9 mouse cellular contexts compared by ENCODE assay signal in genomic region chr7:16056459-16057135, GRCm38 (mm10). TPM values are rescaled to one million over a fixed set of nuclear protein-coding genes. Genes with fewer than 3 reads are reported as not detected.
DNase-seq lines count a peak whose midpoint lies in the region; ATAC-seq and TF ChIP-seq lines count a peak whose summit lies in the region.
"Had no signal": no experiment of that assay in that cellular context is flagged by ENCODE, and none has a peak within 500 bp of the region (broad histone marks: within the 10 kb centered on the region; RNA-seq: fewer than 3 reads in every experiment).

No protein-coding gene starts in this region.

- peak; percentile 43 for TF ChIP-seq CTCF in heart, postnatal 0 days (IDR thresholded peaks at IDR 0.05; ENCODE audit: low read depth)

- H3K9ac ChIP-seq in heart, postnatal 0 days (replicated peaks; ENCODE audit: low read depth, low read length): no peak overlapping the region
- H3K9ac ChIP-seq in embryonic facial prominence, embryonic 15.5 days: no peak overlapping the region
- H3K9ac ChIP-seq: neural tube, embryonic 13.5 days had no signal

- H3K27me3 ChIP-seq in heart, postnatal 0 days (ENCODE audit: control insufficient read depth, insufficient read depth, low read length): peaks cover 9% of the 10 kb centered on the region
- H3K27me3 ChIP-seq in embryonic facial prominence, embryonic 15.5 days: peaks cover 14% of the 10 kb centered on the region; the same call in 1 of the 2 replicates

- DNase-seq in heart, postnatal 0 days (ENCODE audit: low spot score): no peak
- DNase-seq in heart, postnatal 25 days (ENCODE audit: low spot score): no peak
- DNase-seq in 416B (ENCODE audit: low read depth) (peak; percentile 83), MEL-GATA-1-ER (ENCODE audit: extremely low read depth, low read depth) (peak; percentile 37)
- peak; percentile 51 for DNase-seq in right cerebral cortex, adult 18-20 months
- no peak for DNase-seq in neural tube, embryonic 10.5 days (ENCODE audit: extremely low spot score, low spot score)
- DNase-seq in gastrocnemius, postnatal 4 days (ENCODE audit: low spot score in 2 of 2): no peak

- no peak overlapping the region for H3K4me2 ChIP-seq in heart, postnatal 0 days (ENCODE audit: low read depth, low read length)
- no peak overlapping the region for H3K4me2 ChIP-seq in embryonic facial prominence, embryonic 15.5 days (replicated peaks)
- H3K4me2 ChIP-seq: neural tube, embryonic 13.5 days had no signal

- H3K36me3 ChIP-seq in heart, postnatal 0 days (replicated peaks; ENCODE audit: control insufficient read depth, insufficient read depth, low read length): no peaks in the 10 kb centered on the region
- no peaks in the 10 kb centered on the region for H3K36me3 ChIP-seq in embryonic facial prominence, embryonic 15.5 days
- H3K36me3 ChIP-seq: neural tube, embryonic 13.5 days had no signal

- ATAC-seq in heart, postnatal 0 days (ENCODE audit: insufficient read depth, low read depth): no peak
- ATAC-seq in embryonic facial prominence, embryonic 15.5 days (ENCODE audit: insufficient number of reproducible peaks, low FRiP score, low TSS enrichment, low read depth): no peak

- no peak overlapping the region for H3K4me3 ChIP-seq in heart, postnatal 0 days (ENCODE audit: low read depth, low read length)
- H3K4me3 ChIP-seq in embryonic facial prominence, embryonic 15.5 days (replicated peaks): no peak overlapping the region
- H3K4me3 ChIP-seq: neural tube, embryonic 13.5 days had no signal

- 23% methylated on average over 5 of the region's 5 CpGs for WGBS in heart, postnatal 0 days
- WGBS in embryonic facial prominence, embryonic 15.5 days: 25% methylated on average over 5 of the region's 5 CpGs

- no peak for TF ChIP-seq EP300 in heart, postnatal 0 days (IDR thresholded peaks at IDR 0.05; ENCODE audit: low read depth)

- H3K9me3 ChIP-seq in heart, postnatal 0 days (replicated peaks; ENCODE audit: control insufficient read depth, low read length): peaks cover 5% of the 10 kb centered on the region; the same call in 1 of the 2 replicates
- H3K9me3 ChIP-seq in embryonic facial prominence, embryonic 15.5 days (replicated peaks): 0 out of 2 replicates have a peak, but pooled peaks cover 4% of the 10 kb centered on the region

- intact Hi-C loops in heart, postnatal 25 days (cut with DNase I): no loop called here

- no peaks in the 10 kb centered on the region for H3K4me1 ChIP-seq in heart, postnatal 0 days (ENCODE audit: control insufficient read depth, insufficient read depth)
- peaks cover 14% of the 10 kb centered on the region; the same call in 1 of the 2 replicates for H3K4me1 ChIP-seq in embryonic facial prominence, embryonic 15.5 days

- H3K27ac ChIP-seq in heart, postnatal 0 days (ENCODE audit: low read depth): no peak overlapping the region
- peak overlapping the region; percentile 61; the same call in 1 of the 2 replicates for H3K27ac ChIP-seq in embryonic facial prominence, embryonic 15.5 days (replicated peaks)
- H3K27ac ChIP-seq: neural tube, embryonic 13.5 days had no signal

RNA-seq across cellular contexts. Expression of gene Zfp541, which starts 5.0 kb away (rescaled TPM):
- total RNA-seq in heart, postnatal 0 days (2014; rRNA removed; ENCODE audit: low replicate concordance): 0.54 TPM in 1 of 2 replicates, not detected in the other
- not detected in 2 replicates for polyA plus RNA-seq in heart, postnatal 0 days (2015; fragmentation: Nextera tagmentation; extraction: Ambion mirVana)
- total RNA-seq in heart, postnatal 25 days (2021): not detected
- polyA plus RNA-seq in embryonic facial prominence, embryonic 15.5 days (2015; fragmentation: Nextera tagmentation; extraction: Ambion mirVana): 0.13 and 0.15 TPM in 2 replicates
- total RNA-seq in gastrocnemius, postnatal 4 days (2021): under 1 TPM in 1 of 2 experiments, not detected in 1; 0.05 TPM

RNA-seq across cellular contexts. Expression of gene Bicra, which starts 8.9 kb away (rescaled TPM):
- 2.6 and 7.2 TPM in 2 replicates for total RNA-seq in heart, postnatal 0 days (2014; rRNA removed; ENCODE audit: low replicate concordance)
- polyA plus RNA-seq in heart, postnatal 0 days (2015; fragmentation: Nextera tagmentation; extraction: Ambion mirVana): 2.0 and 2.4 TPM in 2 replicates
- 1 to 10 TPM; 7.1 to 8.3 TPM for total RNA-seq in heart, postnatal 25 days (2021)
- polyA plus RNA-seq in embryonic facial prominence, embryonic 15.5 days (2015; fragmentation: Nextera tagmentation; extraction: Ambion mirVana): 9.4 and 10.3 TPM in 2 replicates
- 10 to 100 TPM; 12.1 to 12.6 TPM for total RNA-seq in gastrocnemius, postnatal 4 days (2021)

RNA-seq across cellular contexts. Expression of gene Napa, which starts 41.7 kb away (rescaled TPM):
- 259 and 452 TPM in 2 replicates for total RNA-seq in heart, postnatal 0 days (2014; rRNA removed; ENCODE audit: low replicate concordance)
- 144 and 154 TPM in 2 replicates for polyA plus RNA-seq in heart, postnatal 0 days (2015; fragmentation: Nextera tagmentation; extraction: Ambion mirVana)
- 10 to 100 TPM; 82.8 to 83.3 TPM for total RNA-seq in heart, postnatal 25 days (2021)
- polyA plus RNA-seq in embryonic facial prominence, embryonic 15.5 days (2015; fragmentation: Nextera tagmentation; extraction: Ambion mirVana): 244 and 245 TPM in 2 replicates
- total RNA-seq in gastrocnemius, postnatal 4 days (2021): 100 to 1,000 TPM; 141 to 153 TPM

Comparison
In these comparisons a context has a peak if more than half of its experiments do, and no peak if none do; other contexts are left out.
1. DNase-seq: peak in 416B (single experiment), MEL-GATA-1-ER (single experiment) and right cerebral cortex, adult 18-20 months (single experiment); none in heart, postnatal 0 days (single experiment), heart, postnatal 25 days (single experiment), neural tube, embryonic 10.5 days (single experiment) and gastrocnemius, postnatal 4 days (0 of 2).